In the genomic region with DNA sequence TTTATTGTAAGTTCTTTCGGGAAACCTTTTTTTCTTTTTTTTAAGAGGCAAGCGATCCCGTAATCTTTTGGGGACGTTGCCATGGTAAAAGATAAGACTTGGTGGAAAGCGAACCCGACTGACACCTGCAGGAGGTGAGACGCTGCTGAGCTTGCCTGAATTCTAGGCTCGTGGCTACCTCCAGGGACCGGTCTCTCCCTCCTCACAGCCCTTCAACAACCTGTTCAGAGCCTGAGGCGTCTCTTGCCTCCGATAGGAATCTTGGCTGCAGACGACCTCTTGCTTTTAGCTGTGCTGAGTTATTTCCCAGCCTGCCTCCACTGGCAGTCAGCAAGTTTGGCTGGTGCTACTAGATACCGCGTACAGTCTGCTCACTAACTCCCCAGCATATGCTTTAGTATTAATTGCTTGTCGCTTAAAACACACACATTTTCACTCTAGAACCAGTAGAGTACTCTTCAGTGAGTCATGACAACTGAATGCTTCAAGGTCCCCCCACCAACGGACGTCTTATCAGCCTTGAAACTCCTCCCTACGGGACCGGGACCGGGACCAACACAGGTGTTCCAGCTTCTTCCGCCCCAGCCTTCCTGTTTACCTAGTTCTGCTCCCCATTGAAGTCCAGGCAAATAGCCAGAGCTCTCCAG, we compare ENCODE assay signal across 9 mouse cellular contexts. TPM values are rescaled to one million over a fixed set of nuclear protein-coding genes. Genes with fewer than 3 reads are reported as not detected.
DNase-seq lines count a peak whose midpoint lies in the region; ATAC-seq and TF ChIP-seq lines count a peak whose summit lies in the region.
"Had no signal": no experiment of that assay in that cellular context is flagged by ENCODE, and none has a peak within 500 bp of the region (broad histone marks: within the 10 kb centered on the region; RNA-seq: fewer than 3 reads in every experiment).

No protein-coding gene starts in this region.

- ATAC-seq in erythroblast, adult 5-6 weeks (replicated peaks; ENCODE audit: low FRiP score, poor library complexity, severe bottlenecking): no peak
- peak; percentile 26; the same call in 1 of the 2 replicates for ATAC-seq in kidney, embryonic 14.5 days (ENCODE audit: low FRiP score, low TSS enrichment)
- peak; percentile 14; the same call in 1 of the 2 replicates for ATAC-seq in limb, embryonic 13.5 days (ENCODE audit: low FRiP score, low read depth)
- ATAC-seq in midbrain, embryonic 15.5 days (replicated peaks): peak; percentile 55

- no peak for TF ChIP-seq CTCF in testis, adult 2 months (IDR thresholded peaks at IDR 0.05; ENCODE audit: control insufficient read depth, insufficient read depth, insufficient replicate concordance, low read depth, low read length)

- H3K4me2 ChIP-seq in kidney, embryonic 14.5 days (replicated peaks; ENCODE audit: low read depth, low read length): peak overlapping the region; percentile 88
- H3K4me2 ChIP-seq in limb, embryonic 13.5 days (replicated peaks): peak overlapping the region; percentile 81
- peak overlapping the region; percentile 57 for H3K4me2 ChIP-seq in midbrain, embryonic 15.5 days

- DNase-seq in embryo, embryonic 10.5 days (ENCODE audit: low spot score): peak; percentile 58
- no peak for DNase-seq in heart, embryonic 10.5 days (ENCODE audit: low spot score)

- no peak for TF ChIP-seq POLR2A in testis, adult 2 months (IDR thresholded peaks at IDR 0.05; ENCODE audit: control insufficient read depth, low read depth, low read length)

- peak overlapping the region; percentile 99 for H3K9ac ChIP-seq in kidney, embryonic 14.5 days (ENCODE audit: low read depth, low read length)
- peak overlapping the region; percentile 99 for H3K9ac ChIP-seq in limb, embryonic 13.5 days
- H3K9ac ChIP-seq in midbrain, embryonic 15.5 days: peak overlapping the region; percentile 100

- H3K9me3 ChIP-seq in erythroblast, embryonic 14.5 days (ENCODE audit: control insufficient read depth, low read length): no peaks in the 10 kb centered on the region
- H3K9me3 ChIP-seq in heart, embryonic 10.5 days: no peaks in the 10 kb centered on the region
- H3K9me3 ChIP-seq in kidney, embryonic 14.5 days (ENCODE audit: control insufficient read depth, low read length): no peaks in the 10 kb centered on the region
- H3K9me3 ChIP-seq in limb, embryonic 13.5 days: no peaks in the 10 kb centered on the region
- no peaks in the 10 kb centered on the region for H3K9me3 ChIP-seq in midbrain, embryonic 15.5 days

- H3K27ac ChIP-seq in heart, embryonic 10.5 days: peak overlapping the region; percentile 99
- peak overlapping the region; percentile 99 for H3K27ac ChIP-seq in kidney, embryonic 14.5 days (ENCODE audit: low read depth, low read length)
- peak overlapping the region; percentile 98 for H3K27ac ChIP-seq in limb, embryonic 13.5 days
- peak overlapping the region; percentile 99 for H3K27ac ChIP-seq in midbrain, embryonic 15.5 days
- H3K27ac ChIP-seq in testis, adult 2 months (ENCODE audit: control insufficient read depth, insufficient read depth, low read depth, low read length): no peak overlapping the region; the same call in 1 of the 2 replicates

- H3K4me3 ChIP-seq in erythroblast, embryonic 14.5 days (replicated peaks): peak overlapping the region; percentile 58
- H3K4me3 ChIP-seq in heart, embryonic 10.5 days: peak overlapping the region; percentile 94
- H3K4me3 ChIP-seq in kidney, embryonic 14.5 days (ENCODE audit: low read length): peak overlapping the region; percentile 98
- H3K4me3 ChIP-seq in limb, embryonic 13.5 days: peak overlapping the region; percentile 96
- H3K4me3 ChIP-seq in midbrain, embryonic 15.5 days: peak overlapping the region; percentile 100
- peak overlapping the region; percentile 92 for H3K4me3 ChIP-seq in testis, adult 2 months (ENCODE audit: control insufficient read depth, low read depth, low read length)

- H3K27me3 ChIP-seq in erythroblast, embryonic 14.5 days (ENCODE audit: control insufficient read depth): peaks cover 46% of the 10 kb centered on the region
- H3K27me3 ChIP-seq in heart, embryonic 10.5 days (ENCODE audit: insufficient read depth, poor library complexity, severe bottlenecking): no peaks in the 10 kb centered on the region
- no peaks in the 10 kb centered on the region for H3K27me3 ChIP-seq in kidney, embryonic 14.5 days (ENCODE audit: control insufficient read depth, insufficient read depth, low read length)
- no peaks in the 10 kb centered on the region for H3K27me3 ChIP-seq in limb, embryonic 13.5 days
- no peaks in the 10 kb centered on the region for H3K27me3 ChIP-seq in midbrain, embryonic 15.5 days (replicated peaks)
- H3K27me3 ChIP-seq in testis, adult 2 months (ENCODE audit: control insufficient read depth, insufficient read depth, low read length): 0 out of 2 replicates have a peak, but pooled peaks cover 2% of the 10 kb centered on the region

- no peaks in the 10 kb centered on the region for H3K36me3 ChIP-seq in erythroblast, embryonic 14.5 days (ENCODE audit: control insufficient read depth)
- H3K36me3 ChIP-seq in heart, embryonic 10.5 days: no peaks in the 10 kb centered on the region
- no peaks in the 10 kb centered on the region for H3K36me3 ChIP-seq in kidney, embryonic 14.5 days (ENCODE audit: control insufficient read depth, insufficient read depth, low read length)
- no peaks in the 10 kb centered on the region for H3K36me3 ChIP-seq in limb, embryonic 13.5 days
- no peaks in the 10 kb centered on the region for H3K36me3 ChIP-seq in midbrain, embryonic 15.5 days (replicated peaks)
- no peaks in the 10 kb centered on the region for H3K36me3 ChIP-seq in testis, adult 2 months (ENCODE audit: control insufficient read depth, insufficient read depth, low read length)

- under 1% methylated on average over 21 of the region's 21 CpGs for WGBS in heart, embryonic 10.5 days
- under 1% methylated on average over 21 of the region's 21 CpGs for WGBS in kidney, embryonic 14.5 days
- under 1% methylated on average over 21 of the region's 21 CpGs for WGBS in limb, embryonic 13.5 days
- whole genome bisulfite sequencing in midbrain, embryonic 15.5 days: under 1% methylated on average over 21 of the region's 21 CpGs

- peaks cover 7% of the 10 kb centered on the region for H3K4me1 ChIP-seq in erythroblast, embryonic 14.5 days (ENCODE audit: control insufficient read depth)
- peaks cover 18% of the 10 kb centered on the region for H3K4me1 ChIP-seq in heart, embryonic 10.5 days
- H3K4me1 ChIP-seq in kidney, embryonic 14.5 days (ENCODE audit: control insufficient read depth, insufficient read depth, low read length): peaks cover 24% of the 10 kb centered on the region
- H3K4me1 ChIP-seq in limb, embryonic 13.5 days: peaks cover 40% of the 10 kb centered on the region
- H3K4me1 ChIP-seq in midbrain, embryonic 15.5 days: peaks cover 31% of the 10 kb centered on the region
- peaks cover 10% of the 10 kb centered on the region for H3K4me1 ChIP-seq in testis, adult 2 months (ENCODE audit: control insufficient read depth, insufficient read depth, low read length)

RNA-seq across cellular contexts. Expression of gene Fnbp1l, which starts 0.9 kb away (rescaled TPM):
- not detected in 2 replicates for polyA plus RNA-seq in erythroblast, embryonic 14.5 days (2012)
- total RNA-seq in erythroblast, adult 5-6 weeks (2015; ENCODE audit: low replicate concordance): 2.5 and 25.7 TPM in 2 replicates
- total RNA-seq in erythroblast, adult 5-6 weeks (2017; ENCODE audit: low replicate concordance): 3.2 and 8.0 TPM in 2 replicates
- 24.9 and 34.3 TPM in 2 replicates for polyA plus RNA-seq in heart, embryonic 10.5 days (2016; fragmentation: Nextera tagmentation; extraction: Ambion mirVana)
- polyA plus RNA-seq in kidney, embryonic 14.5 days (2014; fragmentation: Nextera tagmentation; extraction: Ambion mirVana): 44.8 and 64.0 TPM in 2 replicates
- 76.7 and 77.8 TPM in 2 replicates for polyA plus RNA-seq in limb, embryonic 13.5 days (2015; fragmentation: Nextera tagmentation; extraction: Ambion mirVana)
- 242 and 273 TPM in 2 replicates for polyA plus RNA-seq in midbrain, embryonic 15.5 days (2015; fragmentation: Nextera tagmentation; extraction: Ambion mirVana)
- polyA plus RNA-seq in testis, adult 2 months (2012; rRNA removed): 11.7 and 13.5 TPM in 2 replicates
- total RNA-seq: MEL had no signal

Comparison
In these comparisons a context has a peak if more than half of its experiments do, and no peak if none do; other contexts are left out.
1. RNA of gene Fnbp1l, which starts 0.9 kb away (polyA plus RNA-seq): 242 to 273 TPM in midbrain, embryonic 15.5 days, 76.7 to 77.8 TPM in limb, embryonic 13.5 days, 44.8 to 64.0 TPM in kidney, embryonic 14.5 days, 24.9 to 34.3 TPM in heart, embryonic 10.5 days and 11.7 to 13.5 TPM in testis, adult 2 months; not detected in erythroblast, embryonic 14.5 days; every median in the first group is over 10 times any median in the second.
2. Peak in every context shown above with its lines, with median percentiles within 50 percentile points of each other: H3K4me3 ChIP-seq, H3K4me2 ChIP-seq and H3K9ac ChIP-seq.